ENCODE assay signal across 8 mouse cellular contexts in genomic region chr1:63446047-63446704, GRCm38 (mm10). TPM values are rescaled to one million over a fixed set of nuclear protein-coding genes. Genes with fewer than 3 reads are reported as not detected.
DNase-seq lines count a peak whose midpoint lies in the region; ATAC-seq and TF ChIP-seq lines count a peak whose summit lies in the region.

No protein-coding gene starts in this region.

- peak overlapping the region; percentile 95 for H3K4me3 ChIP-seq in E14TG2a.4 (replicated peaks; ENCODE audit: low read length)
- H3K4me3 ChIP-seq in cerebellum, adult 2 months (replicated peaks; ENCODE audit: insufficient read depth, low read depth, low read length) = peak overlapping the region; percentile 63
- peak overlapping the region; percentile 91 for H3K4me3 ChIP-seq in neural tube, embryonic 14.5 days (ENCODE audit: low read depth, low read length)

- peaks cover 79% of the 10 kb centered on the region for H3K4me1 ChIP-seq in E14TG2a.4 (replicated peaks; ENCODE audit: low read depth, low read length)
- peaks cover 7% of the 10 kb centered on the region for H3K4me1 ChIP-seq in cerebellum, adult 2 months (ENCODE audit: control insufficient read depth, insufficient read depth, low read length)
- 0 out of 2 replicates have a peak, but pooled peaks cover 4% of the 10 kb centered on the region for H3K4me1 ChIP-seq in neural tube, embryonic 14.5 days (ENCODE audit: control insufficient read depth, insufficient read depth, low read length)

- TF ChIP-seq POLR2A in cerebellum, adult 2 months (IDR thresholded peaks at IDR 0.05; ENCODE audit: borderline replicate concordance, insufficient read depth, low read length) = 0 out of 2 replicates have a peak, but pooled peaks have one; percentile 7

- under 1% methylated on average over 61 of the region's 68 CpGs for WGBS in cerebellum, adult 2 months
- WGBS in neural tube, embryonic 14.5 days = under 1% methylated on average over 39 of the region's 68 CpGs

- peak overlapping the region; percentile 90 for H3K9ac ChIP-seq in neural tube, embryonic 14.5 days (replicated peaks; ENCODE audit: low read depth, low read length)

- no peak for TF ChIP-seq CTCF in E14TG2a.4 (conservative IDR thresholded peaks at IDR 0.05; ENCODE audit: low read length)
- no peak for TF ChIP-seq CTCF in cerebellum, adult 2 months (IDR thresholded peaks at IDR 0.05; ENCODE audit: borderline replicate concordance, insufficient read depth, low read depth, low read length)

- DNase-seq in heart, adult 11 months = peak; percentile 89
- DNase-seq in heart, postnatal 25 days (ENCODE audit: low spot score) = no peak
- DNase-seq in cerebellum, adult 2 months = peak; percentile 70 to 83
- peak; percentile 17 for DNase-seq in left cerebral cortex, postnatal 4 days

- H3K27ac ChIP-seq in cerebellum, adult 2 months (ENCODE audit: insufficient read depth, low read length) = peak overlapping the region; percentile 86
- peak overlapping the region; percentile 66 for H3K27ac ChIP-seq in neural tube, embryonic 14.5 days (ENCODE audit: low read depth, low read length)

- H3K9me3 ChIP-seq in E14TG2a.4 (ENCODE audit: low read length) = no peaks in the 10 kb centered on the region
- no peaks in the 10 kb centered on the region for H3K9me3 ChIP-seq in neural tube, embryonic 14.5 days (ENCODE audit: control insufficient read depth, low read length)

- peak; percentile 33; the same call in 1 of the 2 replicates for ATAC-seq in granulocyte monocyte progenitor cell, adult 5-6 weeks (replicated peaks; ENCODE audit: poor library complexity, severe bottlenecking)
- peak; percentile 75 for ATAC-seq in neural tube, embryonic 14.5 days (ENCODE audit: low read depth)
- ATAC-seq in inflammation-experienced regulatory T-cells, adult 6 months = no peak

- H3K27me3 ChIP-seq in E14TG2a.4 (ENCODE audit: insufficient read depth, low read length) = no peaks in the 10 kb centered on the region
- H3K27me3 ChIP-seq in cerebellum, adult 2 months (ENCODE audit: control insufficient read depth, insufficient read depth, low read length) = no peaks in the 10 kb centered on the region
- 0 out of 2 replicates have a peak, but pooled peaks cover 2% of the 10 kb centered on the region for H3K27me3 ChIP-seq in neural tube, embryonic 14.5 days (ENCODE audit: control insufficient read depth, insufficient read depth, low read length)

- H3K4me2 ChIP-seq in neural tube, embryonic 14.5 days (ENCODE audit: low read depth, low read length) = peak overlapping the region; percentile 84

- peaks cover 39% of the 10 kb centered on the region for H3K36me3 ChIP-seq in E14TG2a.4 (ENCODE audit: insufficient read depth, low read length)
- no peaks in the 10 kb centered on the region for H3K36me3 ChIP-seq in neural tube, embryonic 14.5 days (ENCODE audit: control insufficient read depth, insufficient read depth, low read length)

- intact Hi-C loops in heart, postnatal 25 days (cut with DNase I) = no loop called here
- intact Hi-C loops in left cerebral cortex, postnatal 4 days (cut with DNase I) = loop anchor here (10.0 kb wide), 1 partner anchor 171 kb away; the partner anchor contains the start of gene Zdbf2

RNA-seq across cellular contexts. Expression of gene Adam23, which starts 0.5 kb away (rescaled TPM):
- total RNA-seq in heart, postnatal 25 days (2021) = 1 to 10 TPM; 2.2 to 2.8 TPM
- 116 and 124 TPM in 2 replicates for polyA plus RNA-seq in cerebellum, adult 2 months (2012; rRNA removed)
- total RNA-seq in granulocyte monocyte progenitor cell, adult 5-6 weeks (2014; fragmentation: Nextera tagmentation) = not detected in 2 replicates
- total RNA-seq in granulocyte monocyte progenitor cell, adult 5-6 weeks (2017) = not detected in 2 replicates
- total RNA-seq in left cerebral cortex, postnatal 4 days (2021) = 100 to 1,000 TPM; 130 to 142 TPM
- 26.0 and 27.6 TPM in 2 replicates for polyA plus RNA-seq in neural tube, embryonic 14.5 days (2014; fragmentation: Nextera tagmentation; extraction: Ambion mirVana)
- under 1 TPM in 2 of 3 experiments, not detected in 1; 0.38 to 0.45 TPM for polyA plus RNA-seq in inflammation-experienced regulatory T-cells, adult 6 months (2017; shearing (Covaris generic))

Comparison
In these comparisons a context has a peak if more than half of its experiments do, and no peak if none do; other contexts are left out.
1. RNA of gene Adam23, which starts 0.5 kb away (total RNA-seq): 130 to 142 TPM in left cerebral cortex, postnatal 4 days; 2.2 to 2.8 TPM in heart, postnatal 25 days and not detected in granulocyte monocyte progenitor cell, adult 5-6 weeks; every median in the first group is over 10 times any median in the second.
2. Peak in every context shown above with its lines, with median percentiles within 50 percentile points of each other: H3K4me3 ChIP-seq.